Mouse (Mus musculus): ENCODE measurements around the gene Tmem131. TPM values are rescaled to one million over a fixed set of nuclear protein-coding genes. Genes with fewer than 3 reads are reported as not detected.
A peak's percentile ranks its signal among the peaks of the same experiment; 100 is the strongest.
"Not testable (repeated sequence)": the region's sequence is repeated elsewhere in the genome, so short reads cannot be mapped to it uniquely, and the experiment has no call there.

Gene Tmem131
- polyA plus RNA-seq, 2 experiments, result 10.6 to 14.9 TPM

DNA sequence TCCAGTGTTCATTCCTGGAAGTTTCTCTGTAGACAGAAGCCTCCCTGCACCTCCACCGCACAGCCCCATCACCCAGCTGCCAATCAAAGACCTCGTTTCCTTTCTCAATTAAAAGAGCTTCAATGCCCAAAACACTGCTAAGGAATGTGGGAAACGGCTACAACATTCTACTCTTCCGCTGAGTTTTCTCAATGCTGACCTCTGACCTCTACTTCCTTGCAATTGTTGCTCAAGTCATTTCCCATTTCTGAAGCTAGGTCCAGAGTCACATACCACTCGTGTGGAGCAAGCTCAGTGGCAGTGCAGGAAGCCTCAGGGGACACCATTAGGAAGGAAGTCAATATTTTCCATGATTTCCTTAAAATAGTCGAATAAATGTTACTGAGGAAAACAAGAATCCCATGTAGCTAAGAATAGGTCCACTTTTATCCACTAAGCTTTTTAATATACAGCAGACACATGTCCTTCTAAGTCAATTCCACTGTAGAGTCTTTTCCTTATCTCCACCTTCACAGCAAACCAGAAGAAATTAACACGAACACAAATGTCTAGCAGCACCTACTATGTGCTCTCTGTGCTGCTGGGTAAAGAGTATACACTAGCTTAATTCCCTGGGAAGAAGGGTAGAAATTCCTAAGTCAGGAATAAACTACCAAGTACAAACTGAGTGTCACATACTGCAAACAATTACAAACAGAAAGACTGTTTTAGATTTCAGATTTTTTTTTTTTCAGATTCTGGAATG, 28.8 kb downstream of the Tmem131 start:
- 18% methylated on average over 7 of the region's 7 CpGs for WGBS (ENCODE audit: insufficient replicate concordance)
- TF ChIP-seq EP300 (IDR thresholded peaks at IDR 0.05; ENCODE audit: low read depth) (no peak), CTCF (IDR thresholded peaks at IDR 0.05; ENCODE audit: low read depth) (no peak)
- no peaks in the 10 kb centered on the region for H3K9me3 ChIP-seq (ENCODE audit: control insufficient read depth, low read length)
- no peaks in the 10 kb centered on the region; the same call in 1 of the 2 replicates for H3K36me3 ChIP-seq (replicated peaks; ENCODE audit: control insufficient read depth, insufficient read depth, low read depth)
- ATAC-seq (ENCODE audit: insufficient read depth), result no peak
- no peaks in the 10 kb centered on the region for H3K27me3 ChIP-seq (ENCODE audit: control insufficient read depth, insufficient read depth, low read length)
- no peak overlapping the region for H3K4me3 ChIP-seq (ENCODE audit: insufficient read depth in 1 of 2, low read depth in 2 of 2, low read length in 2 of 2)
- peak overlapping the region; percentile 21 for H3K4me2 ChIP-seq (ENCODE audit: low read depth)
- peaks cover 64 to 68% of the 10 kb centered on the region in 2 experiments for H3K4me1 ChIP-seq (replicated peaks; ENCODE audit: control insufficient read depth in 2 of 2, insufficient read depth in 2 of 2, low read length in 1 of 2)
- no peak for DNase-seq (ENCODE audit: low read depth in 3 of 3, low spot score in 3 of 3)
- peak overlapping the region; percentile 24 for H3K9ac ChIP-seq (replicated peaks)
- H3K27ac ChIP-seq, result peak overlapping the region; percentile 49

DNA sequence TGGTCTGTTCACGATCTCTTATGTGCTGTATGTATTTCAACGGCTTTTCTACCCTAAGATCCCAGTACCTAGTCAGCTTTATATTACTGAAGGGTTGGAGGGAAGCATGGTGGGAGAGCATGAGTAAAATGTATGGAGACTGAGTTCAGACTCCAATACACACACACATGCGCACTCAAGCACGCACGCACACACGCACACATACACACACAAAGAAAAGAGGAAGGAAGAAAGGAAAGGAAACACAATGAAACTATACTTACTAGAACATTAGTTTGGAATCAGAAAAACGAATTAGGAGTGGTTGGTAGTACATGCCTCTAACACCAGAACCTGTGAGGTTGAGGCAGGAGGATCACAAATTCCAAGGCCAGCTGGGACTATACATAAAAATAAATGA, 29.7 kb downstream of the Tmem131 start:
- TF ChIP-seq CTCF (IDR thresholded peaks at IDR 0.05; ENCODE audit: low read depth) (no peak), EP300 (IDR thresholded peaks at IDR 0.05; ENCODE audit: low read depth) (no peak)
- H3K4me2 ChIP-seq (ENCODE audit: low read depth), result peak overlapping the region; percentile 9
- ATAC-seq (ENCODE audit: insufficient read depth), result no peak
- DNase-seq (ENCODE audit: low read depth in 3 of 3, low spot score in 3 of 3), result no peak
- H3K4me3 ChIP-seq (ENCODE audit: insufficient read depth in 1 of 2, low read depth in 2 of 2, low read length in 2 of 2), result no peak overlapping the region
- H3K27me3 ChIP-seq (ENCODE audit: control insufficient read depth, insufficient read depth, low read length), result no peaks in the 10 kb centered on the region
- H3K36me3 ChIP-seq (replicated peaks; ENCODE audit: control insufficient read depth, insufficient read depth, low read depth), result no peaks in the 10 kb centered on the region; the same call in 1 of the 2 replicates
- peak overlapping the region; percentile 36; the same call in 1 of the 2 replicates for H3K27ac ChIP-seq
- no peaks in the 10 kb centered on the region for H3K9me3 ChIP-seq (ENCODE audit: control insufficient read depth, low read length)
- H3K4me1 ChIP-seq (replicated peaks; ENCODE audit: control insufficient read depth in 2 of 2, insufficient read depth in 2 of 2, low read length in 1 of 2), result peaks cover 58 to 60% of the 10 kb centered on the region in 2 experiments
- 54% methylated on average over 7 of the region's 7 CpGs for WGBS (ENCODE audit: insufficient replicate concordance)
- 0 out of 2 replicates have a peak overlapping the region, but pooled peaks have one; percentile 11 for H3K9ac ChIP-seq (replicated peaks)

DNA sequence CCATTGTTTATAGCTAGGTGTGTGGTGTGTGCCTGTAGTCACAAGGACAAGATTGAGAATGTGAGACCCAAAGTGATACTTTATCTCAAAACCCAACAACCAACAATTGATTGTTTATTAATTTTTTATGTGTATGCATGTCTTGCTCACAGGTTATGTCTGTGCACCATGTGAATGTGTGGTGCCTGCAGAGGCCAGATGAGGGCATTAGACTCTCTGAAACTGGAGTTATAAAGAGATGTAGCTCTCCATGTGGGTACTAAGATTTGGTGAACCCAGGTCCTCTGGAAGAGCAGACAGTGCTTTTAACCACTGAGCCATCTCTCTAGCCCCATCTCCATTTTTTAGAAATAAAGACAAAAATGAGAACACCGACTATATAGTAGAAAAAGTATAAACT, 31.2 kb downstream of the Tmem131 start:
- peak; percentile 33; the same call in 1 of the 2 replicates for TF ChIP-seq CTCF (IDR thresholded peaks at IDR 0.05; ENCODE audit: low read depth)
- TF ChIP-seq EP300 (IDR thresholded peaks at IDR 0.05; ENCODE audit: low read depth), result no peak
- Histone ChIP-seq H3K27me3 (ENCODE audit: control insufficient read depth, insufficient read depth, low read length) (no peaks in the 10 kb centered on the region), H3K27ac (no peak overlapping the region), H3K36me3 (replicated peaks; ENCODE audit: control insufficient read depth, insufficient read depth, low read depth) (no peaks in the 10 kb centered on the region; the same call in 1 of the 2 replicates), H3K4me2 (ENCODE audit: low read depth) (no peak overlapping the region), H3K9me3 (ENCODE audit: control insufficient read depth, low read length) (no peaks in the 10 kb centered on the region), H3K4me1 (replicated peaks; ENCODE audit: control insufficient read depth in 2 of 2, insufficient read depth in 2 of 2, low read length in 1 of 2) (peaks cover 48 to 50% of the 10 kb centered on the region in 2 experiments), H3K9ac (replicated peaks) (no peak overlapping the region), H3K4me3 (ENCODE audit: insufficient read depth in 1 of 2, low read depth in 2 of 2, low read length in 2 of 2) (no peak overlapping the region)
- DNase-seq (ENCODE audit: low read depth in 3 of 3, low spot score in 3 of 3) (no peak), ATAC-seq (ENCODE audit: insufficient read depth) (no peak)
- WGBS (ENCODE audit: insufficient replicate concordance), result 74% methylated on average over 1 of the region's 1 CpGs

DNA sequence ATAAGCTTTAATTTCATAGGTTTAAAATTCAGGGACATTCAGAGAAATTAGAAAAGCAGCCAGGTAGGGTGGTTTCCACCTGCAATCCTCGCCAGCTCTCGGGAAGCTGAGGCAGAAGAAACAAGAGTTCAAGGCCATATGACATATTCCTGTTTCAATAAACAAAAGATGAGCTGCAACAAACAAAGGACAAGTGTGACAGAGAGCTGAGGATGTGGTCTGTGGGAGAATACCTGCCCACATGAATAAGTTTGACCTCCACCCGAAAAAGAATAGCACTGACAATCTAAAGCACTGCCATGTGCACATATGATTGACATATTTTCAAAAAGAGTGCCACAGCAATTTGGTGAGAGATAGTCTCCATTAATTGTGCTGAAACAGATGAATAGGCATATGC, 31.9 kb downstream of the Tmem131 start:
- Histone ChIP-seq H3K4me1 (replicated peaks; ENCODE audit: control insufficient read depth in 2 of 2, insufficient read depth in 2 of 2, low read length in 1 of 2) (peaks cover 42 to 44% of the 10 kb centered on the region in 2 experiments), H3K9ac (replicated peaks) (no peak overlapping the region), H3K4me3 (ENCODE audit: insufficient read depth in 1 of 2, low read depth in 2 of 2, low read length in 2 of 2) (no peak overlapping the region), H3K9me3 (ENCODE audit: control insufficient read depth, low read length) (no peaks in the 10 kb centered on the region), H3K27ac (no peak overlapping the region), H3K27me3 (ENCODE audit: control insufficient read depth, insufficient read depth, low read length) (no peaks in the 10 kb centered on the region), H3K36me3 (replicated peaks; ENCODE audit: control insufficient read depth, insufficient read depth, low read depth) (no peaks in the 10 kb centered on the region; the same call in 1 of the 2 replicates), H3K4me2 (ENCODE audit: low read depth) (no peak overlapping the region)
- no peak for DNase-seq (ENCODE audit: low read depth in 3 of 3, low spot score in 3 of 3)
- no peak for ATAC-seq (ENCODE audit: insufficient read depth)
- TF ChIP-seq CTCF (IDR thresholded peaks at IDR 0.05; ENCODE audit: low read depth) (no peak), EP300 (IDR thresholded peaks at IDR 0.05; ENCODE audit: low read depth) (no peak)
- 78% methylated on average over 3 of the region's 3 CpGs for WGBS (ENCODE audit: insufficient replicate concordance)

DNA sequence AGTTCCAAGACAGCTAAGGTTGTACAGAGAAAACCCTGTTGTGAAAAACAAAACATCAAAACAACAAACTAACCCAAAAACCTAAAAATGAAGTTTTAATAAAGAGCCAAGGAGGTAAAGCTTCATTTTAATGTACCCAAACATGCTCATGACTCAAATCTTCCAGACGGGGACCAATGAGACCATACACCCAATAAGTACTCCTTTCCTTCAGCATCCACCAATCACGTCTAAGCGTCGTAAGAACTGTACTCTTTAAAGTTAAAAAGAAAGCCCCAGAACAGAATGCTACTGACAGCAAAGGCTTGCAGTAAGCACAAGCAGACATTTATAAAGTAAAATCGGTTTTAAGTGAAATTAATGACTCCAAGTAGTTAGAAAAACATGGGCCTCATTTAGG, 33.1 kb downstream of the Tmem131 start:
- H3K9ac ChIP-seq (replicated peaks), result no peak overlapping the region
- TF ChIP-seq CTCF (IDR thresholded peaks at IDR 0.05; ENCODE audit: low read depth) (no peak), EP300 (IDR thresholded peaks at IDR 0.05; ENCODE audit: low read depth) (no peak)
- no peaks in the 10 kb centered on the region for H3K27me3 ChIP-seq (ENCODE audit: control insufficient read depth, insufficient read depth, low read length)
- H3K4me2 ChIP-seq (ENCODE audit: low read depth), result no peak overlapping the region
- 78% methylated on average over 5 of the region's 5 CpGs for WGBS (ENCODE audit: insufficient replicate concordance)
- peaks cover 33% of the 10 kb centered on the region in 2 experiments for H3K4me1 ChIP-seq (replicated peaks; ENCODE audit: control insufficient read depth in 2 of 2, insufficient read depth in 2 of 2, low read length in 1 of 2)
- H3K9me3 ChIP-seq (ENCODE audit: control insufficient read depth, low read length), result no peaks in the 10 kb centered on the region
- H3K36me3 ChIP-seq (replicated peaks; ENCODE audit: control insufficient read depth, insufficient read depth, low read depth), result no peaks in the 10 kb centered on the region
- H3K27ac ChIP-seq, result no peak overlapping the region
- no peak for ATAC-seq (ENCODE audit: insufficient read depth)
- DNase-seq (ENCODE audit: low read depth in 3 of 3, low spot score in 3 of 3), result no peak
- no peak overlapping the region for H3K4me3 ChIP-seq (ENCODE audit: insufficient read depth in 1 of 2, low read depth in 2 of 2, low read length in 2 of 2)

DNA sequence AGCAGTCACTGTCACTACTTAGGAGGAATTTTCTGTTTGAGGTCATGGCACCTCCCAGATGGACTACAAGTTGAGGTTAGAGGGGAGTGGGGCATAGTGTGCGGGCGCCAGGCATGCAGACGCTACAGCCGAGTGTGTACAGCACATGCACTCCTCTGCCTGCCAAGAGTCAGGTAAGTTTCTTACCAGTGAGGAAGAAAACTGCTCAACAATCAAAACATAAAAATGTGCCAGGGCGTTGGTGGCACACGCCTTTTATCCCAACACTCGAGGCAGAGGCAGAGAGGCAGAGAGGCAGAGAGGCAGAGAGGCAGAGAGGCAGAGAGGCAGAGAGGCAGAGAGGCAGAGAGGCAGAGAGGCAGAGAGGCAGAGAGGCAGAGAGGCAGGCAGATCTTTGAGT, 33.5 kb downstream of the Tmem131 start:
- H3K4me3 ChIP-seq (ENCODE audit: insufficient read depth in 1 of 2, low read depth in 2 of 2, low read length in 2 of 2); H3K27ac ChIP-seq; H3K9me3 ChIP-seq (ENCODE audit: control insufficient read depth, low read length); H3K4me2 ChIP-seq (ENCODE audit: low read depth); DNase-seq (ENCODE audit: low read depth in 3 of 3, low spot score in 3 of 3); H3K36me3 ChIP-seq (replicated peaks; ENCODE audit: control insufficient read depth, insufficient read depth, low read depth); H3K9ac ChIP-seq (replicated peaks); ATAC-seq (ENCODE audit: insufficient read depth); H3K27me3 ChIP-seq (ENCODE audit: control insufficient read depth, insufficient read depth, low read length): not testable (repeated sequence)
- H3K4me1 ChIP-seq (replicated peaks; ENCODE audit: control insufficient read depth in 2 of 2, insufficient read depth in 2 of 2, low read length in 1 of 2), result peaks cover 28 to 33% of the 10 kb centered on the region in 2 experiments
- WGBS (ENCODE audit: insufficient replicate concordance), result 73% methylated on average over 7 of the region's 7 CpGs
